Mouse (Mus musculus): ENCODE measurements around the gene BC005624. TPM values are rescaled to one million over a fixed set of nuclear protein-coding genes. Genes with fewer than 3 reads are reported as not detected.

BC005624 gene
- 10 to 100 TPM; 27.0 to 31.3 TPM for total RNA-seq (2021)
- long read RNA-seq, experiment 1, transcript BC005624-201 (9 exons, 1,984 nt): major isoform, 59 of 68 reads
- long read RNA-seq, experiment 1, partial matches to known transcripts: 3 of 68 reads
- long read RNA-seq, experiment 1, other reads (novel, unspliced or antisense): 6 of 68 reads
- long read RNA-seq, experiment 2, transcript BC005624-201 (9 exons, 1,984 nt): major isoform, 49 of 55 reads
- long read RNA-seq, experiment 2, partial matches to known transcripts: 1 of 55 reads
- long read RNA-seq, experiment 2, other reads (novel, unspliced or antisense): 5 of 55 reads

GRCm38 (mm10) chr2:30981790-30982513 lies at the start of gene BC005624, which contains the start of gene Usp20:
TSS of gene BC005624 (minus strand) at chr2:30982201.
TSS of gene Usp20 (plus strand) at chr2:30982279.
- peak; percentile 99 for DNase-seq (ENCODE audit: low spot score)

GRCm38 (mm10) chr2:31026642-31027041 lies 44.6 kb upstream of the BC005624 start:
- DNase-seq (ENCODE audit: low spot score): no peak

GRCm38 (mm10) chr2:31025458-31025857 lies 43.5 kb upstream of the BC005624 start:
- DNase-seq (ENCODE audit: low spot score): no peak

GRCm38 (mm10) chr2:31024618-31025370 lies 42.8 kb upstream of the BC005624 start:
- peak; percentile 63 for DNase-seq (ENCODE audit: low spot score)

- DNase-seq (ENCODE audit: low spot score): no peak
These were observed 41.9 kb upstream of the BC005624 start for GRCm38 (mm10) chr2:31023940-31024339.

GRCm38 (mm10) chr2:31020202-31020601 lies 38.2 kb upstream of the BC005624 start:
- DNase-seq (ENCODE audit: low spot score): no peak

GRCm38 (mm10) chr2:31019011-31019410 lies 37.0 kb upstream of the BC005624 start:
- DNase-seq (ENCODE audit: low spot score): no peak

- DNase-seq (ENCODE audit: low spot score): no peak
These were observed 36.5 kb upstream of the BC005624 start for GRCm38 (mm10) chr2:31018519-31018918.

- no peak for DNase-seq (ENCODE audit: low spot score)
These were observed 35.8 kb upstream of the BC005624 start for GRCm38 (mm10) chr2:31017625-31018317.

- DNase-seq (ENCODE audit: low spot score): no peak
These were observed 31.5 kb upstream of the BC005624 start for GRCm38 (mm10) chr2:31013371-31014120.

- DNase-seq (ENCODE audit: low spot score): no peak
These were observed 25.2 kb upstream of the BC005624 start for GRCm38 (mm10) chr2:31007208-31007607.

GRCm38 (mm10) chr2:31006434-31006833 lies 24.4 kb upstream of the BC005624 start:
- DNase-seq (ENCODE audit: low spot score): no peak

- no peak for DNase-seq (ENCODE audit: low spot score)
These were observed 23.5 kb upstream of the BC005624 start for GRCm38 (mm10) chr2:31005453-31005852.

GRCm38 (mm10) chr2:31002857-31003256 lies 20.9 kb upstream of the BC005624 start:
- no peak for DNase-seq (ENCODE audit: low spot score)

GRCm38 (mm10) chr2:30998443-30999260 lies 16.7 kb upstream of the BC005624 start:
- DNase-seq (ENCODE audit: low spot score): no peak

GRCm38 (mm10) chr2:30995432-30995996 lies 13.5 kb upstream of the BC005624 start:
- peak; percentile 25 for DNase-seq (ENCODE audit: low spot score)

- DNase-seq (ENCODE audit: low spot score): no peak
These were observed 12.9 kb upstream of the BC005624 start for GRCm38 (mm10) chr2:30994853-30995252.

GRCm38 (mm10) chr2:30990221-30990620 lies 8.2 kb upstream of the BC005624 start:
- no peak for DNase-seq (ENCODE audit: low spot score)
